Mouse (Mus musculus) forebrain, embryonic 11.5 days (tissue): ENCODE data around the gene Osbpl9. TPM values are rescaled to one million over a fixed set of nuclear protein-coding genes. Genes with fewer than 3 reads are reported as not detected.

Experiments
- ATAC-seq: fragments of 200-750 bp; cut with Nextera tagmentation; replicated peaks from 2 replicates; pipeline ENCODE4 v1.8.0; 2017; ENCODE audit warnings: moderate TSS enrichment; ENCODE audit not compliant: low FRiP score
- DNase-seq: peaks from one replicate; pipeline ENCODE4 v3.0.0-alpha.2; 2017; ENCODE audit warnings: low spot score
- H3K27ac ChIP-seq: fragments of 300-500 bp; sonication (generic); 2 replicates; pipeline ENCODE4 v1.5.1; 2014; ENCODE audit warnings: low read depth, low read length
- H3K27me3 ChIP-seq: fragments of 300-500 bp; sonication (generic); 2 replicates; pipeline ENCODE4 v1.6.1; 2014; ENCODE audit warnings: mild to moderate bottlenecking, low read length, mixed read lengths; ENCODE audit not compliant: control insufficient read depth, insufficient read depth
- H3K36me3 ChIP-seq: fragments of 300-500 bp; sonication (generic); 2 replicates; pipeline ENCODE4 v1.6.1; 2014; ENCODE audit warnings: mild to moderate bottlenecking, low read length, moderate library complexity, mixed read lengths; ENCODE audit not compliant: control insufficient read depth, insufficient read depth
- H3K4me1 ChIP-seq: fragments of 300-500 bp; sonication (generic); replicated peaks from 2 replicates; pipeline ENCODE4 v1.6.1; 2014; ENCODE audit warnings: low read length, mixed read lengths; ENCODE audit not compliant: control insufficient read depth, insufficient read depth
- H3K4me2 ChIP-seq: fragments of 300-500 bp; sonication (generic); 2 replicates; pipeline ENCODE4 v1.6.1; 2014; ENCODE audit warnings: low read depth, mild to moderate bottlenecking, low read length, moderate library complexity, mixed read lengths; ENCODE audit not compliant: severe bottlenecking
- H3K4me3 ChIP-seq: fragments of 300-500 bp; sonication (generic); 2 replicates; pipeline ENCODE4 v1.5.1; 2014; ENCODE audit warnings: low read depth, low read length
- H3K9ac ChIP-seq: fragments of 300-500 bp; sonication (generic); 2 replicates; pipeline ENCODE4 v1.6.1; 2014; ENCODE audit warnings: low read length
- H3K9me3 ChIP-seq: fragments of 300-500 bp; sonication (generic); 2 replicates; pipeline ENCODE4 v1.6.1; 2016; ENCODE audit warnings: low read length, mixed read lengths; ENCODE audit not compliant: control insufficient read depth
- WGBS: fragments of 180-500 bp; shearing (Covaris S2); extraction: QIAGEN DNeasy Blood & Tissue Kit; methylation state at CpG from one replicate; pipeline ENCODE4 v1.1.7; 2014; 5-methylcytosine and 5-hydroxymethylcytosine counted together
- polyA plus RNA-seq: library from polyadenylated mRNA; unstranded; fragments of >200 nt; fragmentation: Nextera tagmentation; extraction: Ambion mirVana; gene quantifications from 2 replicates; pipeline ENCODE4 v1.2.1, GENCODE M21; 2014

Osbpl9 gene
- polyA plus RNA-seq, 1 experiment from 2014 or later, result 67.7 TPM

DNA sequence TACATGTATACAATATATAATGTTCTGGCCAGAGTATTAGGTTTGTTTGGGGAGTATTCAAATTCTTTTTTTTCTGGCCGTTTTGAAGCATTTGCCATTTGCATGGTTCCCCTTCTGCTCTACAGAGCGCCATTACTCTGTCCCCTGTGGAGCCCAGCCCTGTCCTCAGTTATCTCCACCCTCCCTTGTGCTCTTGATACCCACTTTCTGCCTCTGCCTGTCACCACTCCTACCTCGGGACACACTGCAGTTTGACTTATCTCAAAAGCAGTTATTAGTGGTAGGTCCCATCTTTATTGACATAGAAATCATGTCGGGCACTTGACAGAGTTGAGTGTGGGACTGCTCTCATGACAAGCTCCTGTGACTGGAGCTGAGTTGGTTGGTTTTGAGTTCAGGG is 159.3 kb downstream of the Osbpl9 start:
- H3K36me3 ChIP-seq, result peaks cover 19% of the 10 kb centered on the region
- H3K27me3 ChIP-seq, result no peaks in the 10 kb centered on the region
- no peak overlapping the region for H3K4me2 ChIP-seq
- 84% methylated on average over 4 of the region's 4 CpGs for WGBS
- H3K4me1 ChIP-seq, result no peaks in the 10 kb centered on the region
- no peak for DNase-seq
- no peak for ATAC-seq
- H3K9ac ChIP-seq, result no peak overlapping the region
- no peak overlapping the region for H3K4me3 ChIP-seq
- H3K9me3 ChIP-seq, result no peaks in the 10 kb centered on the region
- H3K27ac ChIP-seq, result no peak overlapping the region

DNA sequence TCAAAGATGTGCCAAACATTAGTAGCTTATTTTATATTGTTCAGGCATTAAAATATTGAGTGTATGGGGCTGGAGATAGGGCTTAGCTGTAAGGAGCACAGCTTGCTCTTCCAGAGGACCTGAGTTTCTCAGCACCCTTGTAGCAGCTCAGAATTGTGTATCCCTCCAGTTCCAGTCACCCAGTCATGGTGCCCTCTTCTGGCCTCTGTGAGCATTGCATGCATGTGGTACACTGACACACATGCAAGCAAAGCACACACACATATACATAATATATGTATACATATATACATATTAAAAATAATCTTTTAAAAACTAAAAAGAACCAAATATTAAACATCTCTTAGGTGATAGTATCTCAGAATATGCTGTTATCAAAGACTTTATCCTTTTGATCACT is 165.7 kb downstream of the Osbpl9 start:
- Histone ChIP-seq H3K4me2 (no peak overlapping the region), H3K4me3 (no peak overlapping the region), H3K27ac (no peak overlapping the region), H3K27me3 (no peaks in the 10 kb centered on the region), H3K9me3 (no peaks in the 10 kb centered on the region), H3K9ac (no peak overlapping the region), H3K4me1 (no peaks in the 10 kb centered on the region), H3K36me3 (peaks cover 5% of the 10 kb centered on the region; the same call in 1 of the 2 replicates)
- ATAC-seq (no peak), DNase-seq (peak; percentile 79)

DNA sequence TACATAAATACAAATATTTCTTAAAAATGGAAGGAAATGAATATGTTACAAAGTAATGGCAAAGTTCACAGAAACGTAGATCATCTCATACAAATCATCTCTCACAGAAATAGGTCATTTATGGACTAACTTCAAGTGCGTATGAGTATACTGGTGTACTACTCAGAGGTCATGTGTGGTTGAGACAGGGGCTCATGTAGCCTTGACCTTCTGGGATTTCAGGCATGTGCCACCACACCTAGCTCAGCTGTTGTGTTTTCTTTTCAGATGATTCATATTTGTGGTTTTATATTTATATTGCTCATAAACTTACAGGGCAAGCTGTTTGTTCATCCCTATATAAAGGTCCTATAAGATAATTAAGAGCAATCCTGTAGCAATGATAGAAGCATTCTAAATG is 171.8 kb downstream of the Osbpl9 start:
- WGBS, result 96% methylated on average over 2 of the region's 2 CpGs
- DNase-seq, result no peak
- ATAC-seq, result no peak

DNA sequence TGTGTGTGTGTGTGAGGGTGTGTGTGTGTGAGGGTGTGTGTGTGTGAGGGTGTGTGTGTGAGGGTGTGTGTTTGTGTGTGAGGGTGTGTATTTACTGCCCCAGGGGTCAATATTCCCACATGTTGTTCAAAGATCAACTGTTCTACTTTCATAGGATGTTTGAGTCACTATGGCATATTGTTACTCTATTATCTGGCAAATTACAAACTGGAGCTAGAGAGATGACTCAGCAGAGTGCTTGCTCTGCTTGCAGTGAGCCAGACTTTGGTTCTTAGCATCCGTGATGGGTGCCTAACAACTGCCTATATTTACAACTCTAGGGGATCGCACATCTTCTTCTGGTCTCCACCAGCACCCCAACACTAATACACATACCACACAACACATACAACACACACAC is 172.2 kb downstream of the Osbpl9 start:
- Histone ChIP-seq H3K27me3 (no peaks in the 10 kb centered on the region), H3K4me1 (no peaks in the 10 kb centered on the region), H3K9ac (no peak overlapping the region), H3K4me2 (no peak overlapping the region), H3K4me3 (no peak overlapping the region), H3K9me3 (no peaks in the 10 kb centered on the region), H3K27ac (no peak overlapping the region), H3K36me3 (no peaks in the 10 kb centered on the region; the same call in 1 of the 2 replicates)
- DNase-seq (no peak), ATAC-seq (no peak)
- 97% methylated on average over 2 of the region's 2 CpGs for WGBS

More for the DNA sequence above, 171.8 kb downstream of the Osbpl9 start:
- Histone ChIP-seq H3K4me1 (no peaks in the 10 kb centered on the region), H3K27ac (no peak overlapping the region), H3K4me2 (no peak overlapping the region), H3K36me3 (no peaks in the 10 kb centered on the region; the same call in 1 of the 2 replicates), H3K9ac (no peak overlapping the region), H3K27me3 (no peaks in the 10 kb centered on the region), H3K4me3 (no peak overlapping the region), H3K9me3 (no peaks in the 10 kb centered on the region)

DNA sequence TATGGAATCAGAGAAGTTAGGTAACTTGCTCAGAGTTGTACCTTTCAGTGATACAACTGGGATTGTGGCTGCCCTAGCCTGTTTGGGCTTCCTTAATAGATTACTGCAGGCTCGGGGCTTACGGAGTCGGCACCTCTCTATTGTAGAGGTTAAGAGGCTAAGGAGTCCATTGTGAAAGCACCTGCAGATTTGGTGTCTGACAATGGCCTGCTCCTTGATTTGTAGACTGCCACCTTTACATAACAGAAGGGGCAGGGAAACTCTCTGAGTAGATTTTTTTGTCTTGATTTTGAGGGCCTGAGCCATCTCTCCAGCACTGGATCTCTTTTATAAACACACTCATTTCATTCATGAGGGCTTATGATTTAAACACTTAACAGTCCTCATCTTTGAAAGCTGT is 175.5 kb downstream of the Osbpl9 start:
- Histone ChIP-seq H3K27me3 (no peaks in the 10 kb centered on the region), H3K9ac (no peak overlapping the region), H3K36me3 (no peaks in the 10 kb centered on the region; the same call in 1 of the 2 replicates), H3K4me1 (no peaks in the 10 kb centered on the region), H3K9me3 (no peaks in the 10 kb centered on the region), H3K4me3 (no peak overlapping the region), H3K4me2 (no peak overlapping the region), H3K27ac (no peak overlapping the region)
- no peak for DNase-seq
- ATAC-seq, result no peak
- 27% methylated on average over 3 of the region's 3 CpGs for WGBS

DNA sequence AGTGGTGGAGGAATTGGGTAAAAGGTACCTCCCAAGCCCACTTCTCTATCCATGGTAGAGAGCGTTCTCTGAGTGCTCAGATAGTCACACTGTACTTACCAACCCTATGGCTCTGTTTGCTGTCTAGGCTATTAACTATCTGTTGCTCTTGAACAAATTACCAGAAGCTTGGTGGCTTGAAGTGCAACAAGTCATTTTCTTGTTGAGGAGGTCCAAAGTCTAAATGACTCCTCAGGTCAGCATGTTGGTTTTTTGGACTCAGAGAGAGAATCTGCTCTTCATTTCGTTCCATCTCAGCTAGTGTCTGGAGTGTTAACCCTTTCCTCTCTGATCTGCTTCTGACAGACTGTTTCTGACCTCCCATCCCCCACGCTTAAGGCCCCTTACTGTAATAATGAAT is 177.0 kb downstream of the Osbpl9 start:
- ATAC-seq, result no peak
- no peak overlapping the region for H3K9ac ChIP-seq
- no peaks in the 10 kb centered on the region; the same call in 1 of the 2 replicates for H3K36me3 ChIP-seq
- no peak overlapping the region for H3K27ac ChIP-seq
- H3K4me1 ChIP-seq, result no peaks in the 10 kb centered on the region
- DNase-seq, result no peak
- H3K9me3 ChIP-seq, result no peaks in the 10 kb centered on the region
- H3K4me3 ChIP-seq, result no peak overlapping the region
- H3K27me3 ChIP-seq, result no peaks in the 10 kb centered on the region
- no peak overlapping the region for H3K4me2 ChIP-seq
- WGBS, result 63% methylated on average over 3 of the region's 3 CpGs

DNA sequence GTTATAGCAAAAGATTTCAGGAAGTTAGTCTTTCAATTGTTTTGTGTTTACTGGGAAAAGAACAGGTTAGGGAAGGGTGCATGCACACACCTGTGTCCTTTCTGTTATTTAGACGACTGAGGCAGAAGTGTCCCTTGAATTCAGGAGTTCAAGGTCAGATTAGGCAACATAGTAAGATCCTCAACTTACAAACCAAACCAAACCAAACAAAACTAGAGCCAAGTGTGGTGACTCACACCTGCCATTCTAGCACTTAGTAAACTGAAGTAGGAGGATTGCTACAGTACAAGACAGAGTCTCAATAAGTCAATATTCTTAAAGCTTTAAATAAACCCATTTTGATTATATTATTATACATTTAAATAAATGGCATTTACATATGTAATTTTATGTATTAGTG is 180.1 kb downstream of the Osbpl9 start:
- no peak overlapping the region for H3K9ac ChIP-seq
- 76% methylated on average over 1 of the region's 1 CpGs for WGBS
- peaks cover 3% of the 10 kb centered on the region; the same call in 1 of the 2 replicates for H3K36me3 ChIP-seq

DNA sequence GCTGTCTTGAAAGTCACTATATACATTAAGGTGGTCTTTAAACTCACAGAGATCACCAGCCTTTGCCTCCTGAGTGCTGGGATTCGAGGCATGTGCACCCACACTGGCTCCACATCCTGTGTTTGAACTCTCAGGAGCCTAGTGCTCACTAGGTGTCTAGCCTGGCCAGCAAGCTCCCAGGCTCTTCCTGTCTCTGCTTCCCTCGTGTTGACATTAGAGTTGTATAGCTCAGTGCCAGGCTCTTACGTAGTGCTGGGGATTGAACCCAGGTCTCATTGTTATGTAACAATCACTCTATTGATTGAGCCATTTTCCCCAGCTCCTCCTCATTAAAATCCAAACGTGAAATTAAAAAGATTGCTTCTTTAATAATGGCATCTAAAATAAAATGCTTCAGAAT is 182.8 kb downstream of the Osbpl9 start:
- no peak overlapping the region for H3K4me2 ChIP-seq
- no peaks in the 10 kb centered on the region for H3K9me3 ChIP-seq
- no peak overlapping the region for H3K9ac ChIP-seq
- H3K4me1 ChIP-seq, result no peaks in the 10 kb centered on the region
- peaks cover 3% of the 10 kb centered on the region; the same call in 1 of the 2 replicates for H3K36me3 ChIP-seq
- ATAC-seq (no peak), DNase-seq (no peak)
- 72% methylated on average over 4 of the region's 4 CpGs for WGBS
- H3K27me3 ChIP-seq, result no peaks in the 10 kb centered on the region
- no peak overlapping the region for H3K4me3 ChIP-seq
- H3K27ac ChIP-seq, result no peak overlapping the region

More for the DNA sequence above, 180.1 kb downstream of the Osbpl9 start:
- Histone ChIP-seq H3K27me3 (no peaks in the 10 kb centered on the region), H3K9me3 (no peaks in the 10 kb centered on the region), H3K4me2 (no peak overlapping the region), H3K4me1 (no peaks in the 10 kb centered on the region), H3K27ac (no peak overlapping the region), H3K4me3 (no peak overlapping the region)
- no peak for DNase-seq
- no peak for ATAC-seq

DNA sequence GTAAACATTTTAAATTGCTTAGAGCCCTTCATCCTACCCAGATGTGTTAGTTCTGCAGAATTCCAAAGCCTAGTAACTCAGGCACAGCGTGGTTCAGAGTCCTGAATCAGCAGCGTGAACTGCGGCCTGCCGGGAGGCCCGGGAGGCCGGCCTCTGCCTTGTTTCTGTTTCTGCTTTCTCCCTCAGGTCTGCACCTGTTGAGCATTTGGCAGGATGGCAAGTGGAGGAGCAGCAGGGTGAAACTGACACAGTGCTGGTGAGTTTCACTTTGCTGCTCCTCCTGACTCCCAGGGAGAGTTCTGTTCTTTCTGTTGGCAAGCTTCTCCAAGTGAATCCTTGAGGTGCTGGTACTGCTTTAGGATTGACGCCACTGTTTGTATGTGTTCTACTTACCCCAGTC is 184.6 kb downstream of the Osbpl9 start:
- Histone ChIP-seq H3K27ac (no peak overlapping the region), H3K9me3 (no peaks in the 10 kb centered on the region), H3K4me1 (no peaks in the 10 kb centered on the region), H3K4me2 (no peak overlapping the region), H3K4me3 (no peak overlapping the region), H3K27me3 (no peaks in the 10 kb centered on the region), H3K9ac (no peak overlapping the region), H3K36me3 (peaks cover 3% of the 10 kb centered on the region; the same call in 1 of the 2 replicates)
- DNase-seq (no peak), ATAC-seq (no peak)
- WGBS, result 66% methylated on average over 7 of the region's 7 CpGs
